Mouse (Mus musculus): ENCODE results near the gene Tm4sf20. TPM values are rescaled to one million over a fixed set of nuclear protein-coding genes. Genes with fewer than 3 reads are reported as not detected.
A peak's percentile ranks its signal among the peaks of the same experiment; 100 is the strongest.

Gene Tm4sf20
- not detected in 2 replicates for total RNA-seq (2014; fragmentation: Nextera tagmentation)
- not detected in 2 replicates for total RNA-seq (2017)

- no peak for ATAC-seq (replicated peaks; ENCODE audit: poor library complexity, severe bottlenecking)
Observed at GRCm38 (mm10) chr1:82768269-82768668, at the start of gene Tm4sf20. Tm4sf20 (minus strand) TSS chr1:82768461.

GRCm38 (mm10) chr1:82815941-82816716, 47.9 kb upstream of the Tm4sf20 start:
- peak; percentile 76 for ATAC-seq (replicated peaks; ENCODE audit: poor library complexity, severe bottlenecking)

- ATAC-seq (replicated peaks; ENCODE audit: poor library complexity, severe bottlenecking): no peak
Observed at GRCm38 (mm10) chr1:82811766-82812165, 43.5 kb upstream of the Tm4sf20 start.

GRCm38 (mm10) chr1:82808564-82808963, 40.3 kb upstream of the Tm4sf20 start:
- ATAC-seq (replicated peaks; ENCODE audit: poor library complexity, severe bottlenecking): no peak

GRCm38 (mm10) chr1:82807206-82807605, 38.9 kb upstream of the Tm4sf20 start:
- ATAC-seq (replicated peaks; ENCODE audit: poor library complexity, severe bottlenecking): no peak

GRCm38 (mm10) chr1:82806391-82806790, 38.1 kb upstream of the Tm4sf20 start:
- no peak for ATAC-seq (replicated peaks; ENCODE audit: poor library complexity, severe bottlenecking)

- ATAC-seq (replicated peaks; ENCODE audit: poor library complexity, severe bottlenecking): no peak
Observed at GRCm38 (mm10) chr1:82804059-82804458, 35.8 kb upstream of the Tm4sf20 start.

GRCm38 (mm10) chr1:82803608-82804007, 35.3 kb upstream of the Tm4sf20 start:
- no peak for ATAC-seq (replicated peaks; ENCODE audit: poor library complexity, severe bottlenecking)

DNA sequence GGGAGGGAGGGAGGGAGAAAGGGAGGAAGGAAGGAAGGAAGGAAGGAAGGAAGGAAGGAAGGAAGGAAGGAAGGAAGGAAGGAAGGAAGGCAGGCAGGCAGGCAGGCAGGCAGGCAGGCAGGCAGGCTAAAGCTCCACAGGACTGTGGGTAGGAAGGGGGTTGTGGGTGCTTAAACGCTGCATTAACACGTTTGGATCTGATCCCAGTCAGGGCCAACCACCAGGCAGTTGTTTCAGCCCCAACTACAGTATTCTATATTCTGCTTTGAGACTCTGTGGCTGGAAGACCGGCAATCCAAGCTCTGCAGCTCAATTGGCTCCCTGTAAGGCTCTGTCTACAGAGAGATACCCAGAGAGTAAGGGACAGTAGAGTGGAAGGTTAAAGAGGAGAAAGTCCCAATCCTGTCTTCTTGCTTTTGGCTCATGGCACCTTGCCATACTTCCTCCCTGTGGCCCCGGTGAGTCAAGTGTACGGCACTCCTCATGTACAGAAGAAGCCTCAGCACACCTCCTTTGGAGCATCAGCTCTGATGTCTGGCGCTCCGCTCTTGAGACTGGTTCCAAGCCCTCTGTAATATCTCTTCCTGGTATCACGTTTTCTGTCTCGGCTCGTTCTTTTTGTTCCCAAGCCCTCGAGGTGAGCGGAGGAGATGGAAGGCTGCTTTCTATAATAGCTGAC, 33.0 kb upstream of the Tm4sf20 start:
- no peak for ATAC-seq (replicated peaks; ENCODE audit: poor library complexity, severe bottlenecking)

DNA sequence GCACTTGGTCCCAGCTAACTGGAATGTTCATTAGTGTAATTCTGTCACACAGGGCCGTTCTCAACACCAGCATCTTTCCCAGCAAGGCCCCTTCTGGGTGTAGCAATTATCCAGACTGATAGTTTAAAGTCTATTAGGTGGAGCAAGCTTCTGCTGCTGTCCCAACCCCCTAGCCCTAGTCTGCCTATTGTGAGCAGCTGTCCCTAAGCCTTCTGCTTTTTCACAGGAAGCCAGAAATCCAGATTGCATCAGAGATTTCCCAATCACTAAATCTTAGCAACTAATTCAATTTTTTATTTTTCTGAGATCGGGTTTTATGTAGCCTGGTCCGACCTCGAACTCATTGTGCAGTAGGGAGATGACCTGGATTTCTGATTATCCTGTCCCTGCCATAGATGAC, 30.7 kb upstream of the Tm4sf20 start:
- peak; percentile 67 for ATAC-seq (replicated peaks; ENCODE audit: poor library complexity, severe bottlenecking)

GRCm38 (mm10) chr1:82798304-82798703, 30.0 kb upstream of the Tm4sf20 start:
- ATAC-seq (replicated peaks; ENCODE audit: poor library complexity, severe bottlenecking): peak; percentile 49

DNA sequence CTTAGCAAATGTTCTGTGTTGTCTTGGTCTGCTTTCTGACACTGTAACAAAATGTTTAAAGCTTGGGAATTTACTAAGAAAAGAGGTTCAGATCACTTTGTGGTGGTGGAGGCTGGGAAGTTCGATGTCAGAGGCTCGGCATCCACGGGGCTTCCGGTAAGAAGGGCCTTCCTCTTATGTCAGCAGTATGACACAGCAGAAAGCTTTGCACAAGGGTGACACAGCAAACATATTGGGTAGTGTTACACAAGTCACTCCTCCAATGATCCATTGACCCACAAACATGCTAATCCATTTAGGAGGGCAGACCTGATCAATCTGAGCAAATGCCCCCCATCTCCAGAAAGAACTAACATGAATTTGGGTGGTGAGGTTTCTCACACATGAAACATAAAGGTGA, 28.8 kb upstream of the Tm4sf20 start:
- ATAC-seq (replicated peaks; ENCODE audit: poor library complexity, severe bottlenecking): peak; percentile 45

GRCm38 (mm10) chr1:82795702-82796443, 27.6 kb upstream of the Tm4sf20 start:
- peak; percentile 51 for ATAC-seq (replicated peaks; ENCODE audit: poor library complexity, severe bottlenecking)

DNA sequence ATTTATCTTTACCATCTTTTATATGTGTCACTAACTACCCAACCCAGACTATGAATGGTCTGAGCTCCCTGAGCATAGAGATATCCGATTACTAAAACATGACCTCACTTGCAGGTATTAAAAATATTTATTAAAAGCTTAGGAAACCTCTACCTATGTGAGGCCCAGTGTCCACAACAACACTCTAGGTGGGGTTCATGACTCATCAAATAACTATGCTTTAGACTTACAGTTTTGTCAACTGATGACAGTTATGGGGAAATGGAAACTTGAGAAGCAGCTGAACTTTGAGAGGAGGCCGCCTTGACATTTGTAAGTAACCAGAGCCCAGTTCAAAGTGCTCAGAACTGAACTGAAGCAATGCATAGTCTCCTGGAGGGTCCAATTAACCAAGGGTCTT, 26.9 kb upstream of the Tm4sf20 start:
- no peak for ATAC-seq (replicated peaks; ENCODE audit: poor library complexity, severe bottlenecking)

DNA sequence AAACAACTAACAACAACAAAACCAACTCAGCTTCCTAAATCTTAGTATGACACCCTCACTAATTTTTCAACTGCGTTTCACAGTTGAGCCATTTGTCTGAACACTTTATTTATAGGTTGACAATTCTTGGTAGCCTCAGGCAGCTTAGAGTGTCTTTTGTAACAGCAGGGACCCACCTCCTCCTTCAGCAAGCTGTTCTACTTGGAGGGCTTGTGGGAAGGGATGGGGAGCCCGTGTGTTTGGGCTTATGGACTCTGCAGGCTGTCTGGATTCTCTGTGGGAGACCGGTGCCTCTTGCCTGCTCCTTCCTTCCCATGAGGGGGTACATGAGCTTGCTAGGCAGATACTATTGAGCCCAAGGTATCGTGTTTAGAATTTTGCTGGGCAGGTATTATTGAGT, 25.7 kb upstream of the Tm4sf20 start:
- ATAC-seq (replicated peaks; ENCODE audit: poor library complexity, severe bottlenecking): no peak

DNA sequence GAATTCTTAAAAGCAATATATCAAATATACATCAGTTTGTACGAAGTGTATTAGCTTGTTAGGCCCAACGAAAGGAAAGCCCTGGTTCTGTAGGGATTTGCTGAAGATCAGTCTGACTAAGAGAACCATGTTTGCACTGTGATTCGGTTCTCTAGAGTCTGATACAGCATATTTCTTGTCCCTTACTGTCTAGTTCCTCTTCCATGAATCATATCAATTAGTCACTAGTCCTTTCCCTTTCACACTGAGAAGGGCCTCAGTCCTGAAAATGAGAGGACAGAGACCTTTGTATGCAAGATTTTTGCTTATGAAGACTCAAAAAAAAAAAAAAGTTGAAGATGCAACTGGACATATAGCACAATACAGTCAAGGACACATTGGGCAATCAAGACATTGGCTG, 24.8 kb upstream of the Tm4sf20 start:
- no peak for ATAC-seq (replicated peaks; ENCODE audit: poor library complexity, severe bottlenecking)

- no peak for ATAC-seq (replicated peaks; ENCODE audit: poor library complexity, severe bottlenecking)
Observed at GRCm38 (mm10) chr1:82792238-82792637, 24.0 kb upstream of the Tm4sf20 start.

- no peak for ATAC-seq (replicated peaks; ENCODE audit: poor library complexity, severe bottlenecking)
Observed at GRCm38 (mm10) chr1:82791105-82791504, 22.8 kb upstream of the Tm4sf20 start.

- no peak for ATAC-seq (replicated peaks; ENCODE audit: poor library complexity, severe bottlenecking)
Observed at GRCm38 (mm10) chr1:82788070-82788469, 19.8 kb upstream of the Tm4sf20 start.

- ATAC-seq (replicated peaks; ENCODE audit: poor library complexity, severe bottlenecking): peak; percentile 89
Observed at GRCm38 (mm10) chr1:82787414-82787813, 19.2 kb upstream of the Tm4sf20 start.

DNA sequence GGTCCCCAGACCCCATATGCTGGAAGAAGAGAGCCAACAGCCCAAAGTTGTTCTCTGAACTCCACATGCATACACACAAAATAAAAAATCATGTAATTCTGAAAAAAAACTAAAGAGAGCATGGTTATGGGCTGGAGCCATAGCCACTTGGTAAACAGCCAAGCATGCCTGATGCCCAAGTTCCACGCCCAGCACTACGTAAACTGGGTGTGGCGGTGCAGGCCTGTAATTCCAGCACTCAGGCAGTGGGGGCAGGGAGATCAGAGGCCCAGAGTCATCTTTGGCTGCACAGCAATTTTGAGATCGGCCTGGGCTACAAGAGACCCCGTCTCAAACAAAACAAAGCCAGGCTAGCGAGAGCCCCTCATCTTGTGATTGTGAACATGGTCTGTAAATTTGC, 17.3 kb upstream of the Tm4sf20 start:
- ATAC-seq (replicated peaks; ENCODE audit: poor library complexity, severe bottlenecking): no peak
